Comparison of ENCODE assay signal across 22 mouse cellular contexts in the genomic region with DNA sequence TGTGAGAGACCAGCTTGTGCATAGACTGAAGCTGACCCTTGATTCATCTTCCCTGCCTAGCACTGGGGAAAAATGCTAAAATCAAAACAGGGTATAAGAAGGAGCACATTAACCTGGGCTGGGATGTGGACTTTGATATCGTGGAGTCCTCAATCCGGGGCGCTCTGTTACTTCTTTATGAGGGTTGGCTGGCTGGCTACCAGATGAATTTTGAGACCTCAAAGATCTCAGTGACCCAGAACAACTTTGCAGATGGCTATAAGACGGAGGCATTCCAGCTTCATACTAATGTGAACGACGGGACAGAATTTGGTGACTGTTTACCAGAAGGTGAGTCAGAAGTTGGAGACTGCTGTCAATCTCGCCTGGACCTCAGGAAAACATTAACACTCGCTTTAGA.
DNase-seq lines count a peak whose midpoint lies in the region; ATAC-seq lines count a peak whose summit lies in the region.
"Had no signal": no experiment of that assay in that cellular context is flagged by ENCODE, and none has a peak within 500 bp of the region (broad histone marks: within the 10 kb centered on the region; RNA-seq: fewer than 3 reads in every experiment).

No protein-coding gene starts in this region.

- H3K36me3 ChIP-seq in kidney, embryonic 15.5 days = no peaks in the 10 kb centered on the region
- H3K36me3 ChIP-seq in hindbrain, embryonic 10.5 days = no peaks in the 10 kb centered on the region
- H3K36me3 ChIP-seq: forebrain, embryonic 10.5 days; hindbrain, embryonic 13.5 days had no signal

- no peaks in the 10 kb centered on the region for H3K9me3 ChIP-seq in kidney, embryonic 15.5 days (replicated peaks)
- no peaks in the 10 kb centered on the region for H3K9me3 ChIP-seq in hindbrain, embryonic 10.5 days
- H3K9me3 ChIP-seq: forebrain, embryonic 10.5 days; forebrain, embryonic 13.5 days; hindbrain, embryonic 13.5 days had no signal

- H3K27ac ChIP-seq in kidney, embryonic 15.5 days = no peak overlapping the region
- H3K27ac ChIP-seq in hindbrain, embryonic 10.5 days = no peak overlapping the region
- H3K27ac ChIP-seq: forebrain, embryonic 10.5 days; forebrain, embryonic 13.5 days; gastrocnemius, adult 2 months; hindbrain, embryonic 13.5 days had no signal

- H3K4me3 ChIP-seq in kidney, embryonic 15.5 days (replicated peaks) = no peak overlapping the region
- no peak overlapping the region for H3K4me3 ChIP-seq in hindbrain, embryonic 10.5 days
- H3K4me3 ChIP-seq: forebrain, embryonic 10.5 days; forebrain, embryonic 13.5 days; gastrocnemius, adult 2 months; hindbrain, embryonic 13.5 days had no signal

- ATAC-seq in kidney, embryonic 15.5 days (replicated peaks; ENCODE audit: low FRiP score) = no peak
- ATAC-seq: activated CD4-positive, CD25-positive, alpha-beta regulatory T cell, adult 4 months; forebrain, embryonic 13.5 days; forebrain, embryonic 16.5 days had no signal

- no peak overlapping the region for H3K4me2 ChIP-seq in kidney, embryonic 15.5 days
- H3K4me2 ChIP-seq: forebrain, embryonic 13.5 days; heart, embryonic 11.5 days; hindbrain, embryonic 13.5 days had no signal

- H3K27me3 ChIP-seq in kidney, embryonic 15.5 days = no peaks in the 10 kb centered on the region
- no peaks in the 10 kb centered on the region for H3K27me3 ChIP-seq in hindbrain, embryonic 10.5 days (ENCODE audit: insufficient read depth, poor library complexity, severe bottlenecking)
- H3K27me3 ChIP-seq: forebrain, embryonic 13.5 days; hindbrain, embryonic 13.5 days had no signal

- intact Hi-C loops in left cerebral cortex, postnatal 10 days (cut with DNase I) = no loop called here

- DNase-seq in kidney, adult 11 months = peak; percentile 56
- peak; percentile 52 to 70 for DNase-seq in kidney, adult 8-10 months
- peak; percentile 5 for DNase-seq in kidney, postnatal 10 days
- DNase-seq in kidney, postnatal 36 days = peak; percentile 50 to 61
- no peak for DNase-seq in hindbrain, embryonic 10.5 days (ENCODE audit: low spot score)
- no peak for DNase-seq in left cerebral cortex, postnatal 10 days (ENCODE audit: extremely low spot score in 1 of 2, low spot score in 2 of 2)
- DNase-seq: adrenal gland, adult 8-10 months; adrenal gland, postnatal 25 days; cerebellum, adult 11-12 months; cerebellum, adult 8-10 months; cerebellum, postnatal 10 days; cerebellum, postnatal 36 days; gastrocnemius, adult 2 months; gastrocnemius, postnatal 14 days; heart, adult 11 months had no signal

- WGBS in kidney, embryonic 15.5 days = 80% methylated on average over 8 of the region's 8 CpGs
- 91% methylated on average over 8 of the region's 8 CpGs for WGBS in hindbrain, embryonic 10.5 days

- H3K4me1 ChIP-seq in kidney, embryonic 15.5 days = no peaks in the 10 kb centered on the region
- no peaks in the 10 kb centered on the region for H3K4me1 ChIP-seq in hindbrain, embryonic 10.5 days (replicated peaks)
- H3K4me1 ChIP-seq: forebrain, embryonic 10.5 days; forebrain, embryonic 13.5 days; hindbrain, embryonic 13.5 days had no signal

- no peak overlapping the region for H3K9ac ChIP-seq in kidney, embryonic 15.5 days
- H3K9ac ChIP-seq: forebrain, embryonic 13.5 days; hindbrain, embryonic 13.5 days had no signal

Comparison
In these comparisons a context has a peak if more than half of its experiments do, and no peak if none do; other contexts are left out.
1. DNase-seq: peak in kidney, adult 11 months (single experiment), kidney, adult 8-10 months (2 of 2), kidney, postnatal 10 days (single experiment) and kidney, postnatal 36 days (2 of 2); none in hindbrain, embryonic 10.5 days (single experiment) and left cerebral cortex, postnatal 10 days (0 of 2).